Mouse (Mus musculus): ENCODE measurements around the gene Blm. TPM values are rescaled to one million over a fixed set of nuclear protein-coding genes. Genes with fewer than 3 reads are reported as not detected.

Gene Blm
- total RNA-seq, 4 experiments from 2014 or later = 4.0 to 7.5 (median 4.9) TPM

DNA sequence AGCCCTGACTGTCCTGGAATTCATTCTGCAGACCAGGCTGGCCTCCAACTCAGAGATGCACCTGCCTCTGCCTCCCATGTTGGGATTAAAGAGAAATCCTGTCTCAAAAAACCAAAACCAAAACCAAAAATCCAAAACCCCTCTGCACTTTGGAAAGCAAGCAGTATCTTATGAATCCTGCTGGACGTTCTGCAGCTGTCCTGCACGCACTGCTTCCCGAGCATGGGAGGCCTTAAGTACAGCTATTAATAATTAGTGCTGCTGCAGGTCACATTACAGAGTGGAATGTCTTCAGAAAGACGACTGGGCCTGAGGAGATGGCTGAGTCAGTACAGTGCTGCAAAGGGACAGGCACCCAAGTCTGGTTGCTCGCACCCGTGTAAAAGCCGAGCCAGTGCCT is 73.0 kb downstream of the Blm start:
- no peak for DNase-seq (ENCODE audit: low spot score in 2 of 2)

DNA sequence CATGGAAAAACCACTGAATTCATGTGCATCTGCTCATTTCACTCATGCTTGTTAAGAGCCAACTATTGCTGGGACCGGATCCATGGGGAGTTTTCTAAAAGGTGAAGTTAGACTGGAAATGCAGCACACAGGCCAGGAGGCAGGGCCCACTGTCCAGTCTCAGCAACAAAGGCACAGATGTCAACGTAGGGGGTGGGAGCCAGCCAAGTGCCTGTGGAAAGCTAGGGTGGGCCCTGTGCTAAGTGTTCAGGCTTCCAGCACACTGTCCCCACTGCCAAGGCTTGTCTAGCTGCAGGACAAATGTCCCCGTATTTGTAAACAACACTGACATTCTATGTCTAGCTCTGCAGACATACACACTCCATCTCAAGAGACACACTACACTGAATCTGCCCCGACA is 74.0 kb downstream of the Blm start:
- no peak for DNase-seq (ENCODE audit: low spot score in 2 of 2)

DNA sequence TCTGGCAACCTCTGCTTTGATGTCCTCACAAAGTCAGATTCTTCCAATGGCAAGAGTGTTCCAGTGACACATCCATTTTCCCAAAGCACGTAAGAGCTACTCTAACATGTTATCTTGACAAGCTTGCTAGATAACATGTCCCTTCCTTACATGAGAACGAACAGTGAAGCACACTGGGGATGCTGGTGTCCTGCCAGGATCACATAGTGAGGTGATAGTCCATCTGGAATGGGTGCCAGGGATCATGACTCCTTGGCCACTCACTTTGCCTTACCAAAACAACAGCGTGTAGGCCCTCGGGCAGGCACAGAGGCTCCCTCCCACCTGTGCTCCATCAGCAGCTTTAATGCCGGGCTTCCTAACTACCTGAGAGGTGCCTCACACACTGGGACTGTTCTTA is 74.7 kb downstream of the Blm start:
- DNase-seq (ENCODE audit: low spot score in 2 of 2) = no peak

DNA sequence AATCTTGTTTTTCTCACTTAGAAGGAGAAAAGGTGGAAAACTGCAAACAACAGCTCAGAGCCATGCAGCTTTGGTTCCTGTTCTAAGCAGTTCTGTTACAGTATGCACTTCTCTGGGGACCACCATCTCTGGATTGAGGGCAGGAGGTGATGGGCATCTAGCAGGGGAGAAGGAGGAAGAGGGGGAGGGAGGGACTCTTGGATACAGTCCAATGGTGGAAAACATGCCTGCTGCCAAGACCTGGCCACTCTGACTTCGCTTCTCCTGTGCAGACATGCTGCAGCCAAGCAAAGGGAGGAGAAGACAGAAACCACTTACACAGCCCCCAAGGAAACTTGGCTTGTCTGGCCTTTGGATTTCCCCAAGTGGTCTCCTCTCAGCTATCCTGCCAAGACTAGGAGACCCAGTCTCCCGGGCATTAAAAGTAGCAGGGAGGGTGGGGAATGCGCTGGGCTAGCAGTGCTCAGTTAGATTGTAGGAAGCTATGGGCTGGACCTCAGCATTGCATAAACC is 77.0 kb downstream of the Blm start:
- no peak for DNase-seq (ENCODE audit: low spot score in 2 of 2)

DNA sequence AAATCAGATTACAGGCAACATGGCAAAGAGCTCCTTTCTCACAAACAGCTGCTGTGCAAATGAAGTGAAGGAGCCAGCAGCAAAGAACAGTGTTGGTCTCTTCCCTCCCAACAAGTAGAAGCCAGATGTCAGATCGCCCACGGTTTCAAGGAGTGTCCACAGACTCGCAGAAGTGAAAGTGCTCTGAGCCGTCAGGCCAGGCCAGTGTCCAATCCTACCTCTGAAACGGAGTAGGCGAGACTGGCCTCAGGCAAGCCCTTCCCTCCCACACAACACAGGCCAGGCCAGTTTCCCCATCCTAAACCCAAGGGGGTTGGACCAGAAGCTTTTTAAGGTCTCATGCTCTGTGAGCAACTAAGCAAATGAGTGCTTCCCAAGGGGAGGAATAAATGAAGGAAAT is 77.7 kb downstream of the Blm start:
- DNase-seq (ENCODE audit: low spot score in 2 of 2) = no peak

DNA sequence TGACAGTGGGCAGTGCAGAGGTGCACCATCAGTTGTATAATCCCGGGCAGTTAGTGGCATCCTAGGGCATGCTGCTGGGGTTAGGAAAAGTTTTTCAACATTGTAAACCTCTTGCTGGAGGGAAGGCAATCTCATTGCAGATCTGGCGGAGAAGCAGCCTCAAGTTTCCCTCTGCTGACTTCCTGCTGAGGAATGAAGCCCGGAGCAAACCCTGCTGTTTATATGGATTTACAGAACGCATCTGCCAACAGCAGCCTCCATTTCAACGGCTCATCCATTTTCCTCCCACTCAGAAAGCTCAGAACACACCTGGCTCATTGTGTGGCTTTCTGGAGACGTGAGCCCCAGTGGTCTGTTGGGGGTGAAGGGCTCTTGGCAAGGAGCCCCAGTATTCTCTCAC is 78.6 kb downstream of the Blm start:
- DNase-seq (ENCODE audit: low spot score in 2 of 2) = no peak

DNA sequence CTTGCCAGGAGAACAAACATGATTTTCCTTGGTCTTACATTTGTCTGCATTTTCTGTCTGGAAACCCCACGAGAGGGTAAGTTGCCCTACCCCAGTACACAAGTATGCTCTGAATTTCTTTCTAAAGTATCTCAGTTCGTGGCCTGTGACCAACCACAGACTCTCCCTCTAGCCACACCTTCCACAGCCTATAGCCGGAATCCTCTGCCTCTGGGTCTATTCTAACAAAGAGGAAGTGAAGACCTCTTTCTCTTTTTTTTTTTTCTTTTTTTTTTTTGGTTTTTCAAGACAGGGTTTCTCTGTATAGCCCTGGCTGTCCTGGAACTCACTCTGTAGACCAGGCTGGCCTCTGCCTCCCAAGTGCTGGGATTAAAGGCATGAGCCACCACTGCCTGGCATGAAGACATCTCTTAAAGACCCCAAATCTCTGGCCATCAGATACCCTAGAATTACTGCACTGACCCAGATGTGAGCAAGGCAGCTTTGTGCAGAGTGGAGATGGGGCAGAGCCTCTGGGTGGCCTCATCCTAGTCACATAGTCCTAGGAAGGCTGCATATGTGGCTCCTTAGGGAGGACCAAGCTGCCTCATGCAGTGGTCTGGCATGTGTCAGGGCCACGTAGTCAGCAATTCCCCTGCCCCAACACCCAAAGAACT is 79.3 kb downstream of the Blm start:
- no peak for DNase-seq (ENCODE audit: low spot score in 2 of 2)

DNA sequence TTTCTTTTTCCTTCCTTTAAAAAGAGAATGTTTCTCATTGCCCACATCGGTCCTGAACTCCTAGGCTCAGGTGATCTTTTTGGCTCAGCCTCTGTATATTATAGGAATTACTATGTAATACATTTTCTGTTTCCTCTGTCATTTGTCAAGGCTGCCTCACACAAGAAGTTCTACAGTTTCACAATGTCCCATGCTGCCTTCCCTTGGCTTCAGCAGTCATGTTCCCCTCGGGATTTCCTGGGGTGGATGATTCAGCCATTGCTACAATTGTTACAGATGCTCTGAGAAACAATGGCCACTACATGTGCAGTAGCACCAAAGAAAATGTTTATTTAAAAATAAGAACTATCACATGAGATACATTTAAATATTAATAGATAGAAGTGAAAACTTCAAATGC is 80.1 kb downstream of the Blm start:
- no peak for DNase-seq (ENCODE audit: low spot score in 2 of 2)

DNA sequence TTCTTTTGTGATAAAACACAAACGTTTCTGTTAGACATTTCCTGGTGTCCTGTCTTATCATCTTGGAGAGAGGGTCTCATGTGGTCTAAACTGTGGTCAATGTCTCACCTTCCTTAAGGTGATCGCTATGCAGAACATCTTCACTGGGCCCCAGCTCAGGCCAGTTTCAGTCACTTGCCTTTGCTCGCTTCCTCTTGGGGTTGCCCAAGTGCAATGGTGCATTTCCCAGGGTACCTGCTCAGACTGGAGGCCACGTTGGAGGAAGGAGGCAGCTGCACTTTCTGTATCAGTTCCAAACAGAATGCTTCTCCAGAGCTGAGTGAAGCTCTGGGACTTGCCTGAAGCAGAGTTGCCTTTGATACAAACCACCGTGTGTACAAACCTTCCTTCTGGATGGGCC is 80.9 kb downstream of the Blm start:
- DNase-seq (ENCODE audit: low spot score in 2 of 2) = no peak

DNA sequence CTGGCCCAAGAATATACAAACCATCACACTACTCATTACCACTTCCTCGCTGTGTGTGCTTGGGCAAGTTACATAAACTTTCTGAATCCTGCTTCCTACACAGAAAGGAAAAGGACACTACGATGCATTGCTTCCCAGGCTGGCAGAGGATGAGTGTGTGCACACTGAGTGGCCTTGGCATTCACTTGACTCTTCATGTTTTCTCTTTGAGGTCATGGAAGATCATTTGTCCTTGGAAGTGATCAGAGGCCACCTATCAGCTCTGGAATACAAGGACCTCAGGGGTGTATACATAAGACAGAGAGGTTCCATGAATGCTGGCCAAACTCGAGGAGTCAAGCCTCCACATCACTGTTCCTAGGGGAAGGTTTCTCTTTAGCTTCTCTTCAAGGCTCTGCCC is 81.8 kb downstream of the Blm start:
- DNase-seq (ENCODE audit: low spot score in 2 of 2) = no peak

DNA sequence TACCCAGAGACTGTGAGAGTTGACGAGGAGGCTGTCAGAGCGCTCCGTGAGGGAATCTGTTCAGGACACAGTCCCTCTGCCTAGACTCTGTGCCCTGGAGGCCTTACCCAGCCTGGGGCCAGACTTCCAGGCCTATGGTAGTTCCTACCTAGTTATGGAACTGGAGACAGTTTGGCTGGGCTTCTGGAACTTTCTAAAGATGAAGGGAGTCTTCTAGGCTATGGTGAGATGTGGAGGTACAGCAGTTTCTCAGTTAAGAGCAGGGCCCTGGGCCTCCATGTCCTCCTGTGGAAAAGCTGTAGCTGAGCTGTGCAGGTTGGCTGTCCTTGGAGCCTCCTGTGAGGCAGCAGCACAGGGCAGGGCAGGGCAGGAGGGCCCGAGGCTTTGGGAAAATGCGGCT is 82.7 kb downstream of the Blm start:
- DNase-seq (ENCODE audit: low spot score in 2 of 2) = no peak

DNA sequence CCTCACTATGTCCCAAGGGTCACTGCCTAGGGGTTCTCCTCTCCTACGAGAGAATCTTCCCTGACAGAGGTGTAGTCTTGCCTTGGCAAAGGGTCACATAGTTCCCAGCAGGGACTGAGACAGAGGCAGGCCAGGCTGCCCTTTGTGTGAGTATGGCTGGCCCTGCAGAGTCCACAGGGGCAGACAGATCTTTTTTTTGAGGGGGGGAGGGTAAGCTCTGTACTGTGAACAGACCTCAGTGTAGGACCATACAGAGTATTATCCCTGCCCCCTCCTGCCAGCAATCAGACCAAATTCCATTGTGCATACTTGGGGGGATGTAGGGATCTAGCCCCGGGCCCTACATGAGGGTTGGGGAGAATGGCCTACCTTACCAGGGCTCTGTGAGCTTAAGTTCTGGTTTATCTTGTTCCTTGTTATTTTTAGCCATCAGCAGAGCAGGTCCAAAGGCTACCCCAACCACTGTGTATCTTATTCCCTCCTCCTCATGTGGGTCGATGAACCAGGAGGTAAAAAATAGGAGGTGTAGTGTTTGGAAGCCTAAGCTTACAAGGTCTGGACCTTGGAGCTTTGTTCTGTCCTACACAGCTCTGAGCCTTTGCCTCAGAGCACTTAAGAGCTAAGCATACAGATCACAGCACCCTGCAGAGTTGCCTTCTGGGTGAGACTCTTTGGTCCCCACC is 83.2 kb downstream of the Blm start:
- no peak for DNase-seq (ENCODE audit: low spot score in 2 of 2)

DNA sequence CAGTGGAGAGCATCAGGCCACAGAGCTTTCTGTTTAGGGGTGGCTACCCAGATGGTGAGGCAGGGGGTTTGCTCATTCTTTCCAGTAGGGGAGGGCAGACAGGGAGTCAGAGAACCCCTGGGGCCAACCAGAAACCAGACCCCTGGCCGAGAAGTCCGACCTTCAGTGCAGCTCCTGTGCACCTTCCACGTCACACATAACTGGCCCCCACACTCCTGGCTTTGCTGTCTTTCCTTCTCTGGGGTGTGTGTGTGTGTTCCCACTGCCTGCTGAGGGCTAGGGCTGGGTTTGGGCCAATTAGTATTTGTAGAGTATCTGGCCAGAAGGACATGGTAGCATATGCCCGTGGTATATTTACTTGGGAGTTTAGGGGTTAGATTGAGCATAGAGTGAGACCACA is 84.6 kb downstream of the Blm start:
- no peak for DNase-seq (ENCODE audit: low spot score in 2 of 2)

DNA sequence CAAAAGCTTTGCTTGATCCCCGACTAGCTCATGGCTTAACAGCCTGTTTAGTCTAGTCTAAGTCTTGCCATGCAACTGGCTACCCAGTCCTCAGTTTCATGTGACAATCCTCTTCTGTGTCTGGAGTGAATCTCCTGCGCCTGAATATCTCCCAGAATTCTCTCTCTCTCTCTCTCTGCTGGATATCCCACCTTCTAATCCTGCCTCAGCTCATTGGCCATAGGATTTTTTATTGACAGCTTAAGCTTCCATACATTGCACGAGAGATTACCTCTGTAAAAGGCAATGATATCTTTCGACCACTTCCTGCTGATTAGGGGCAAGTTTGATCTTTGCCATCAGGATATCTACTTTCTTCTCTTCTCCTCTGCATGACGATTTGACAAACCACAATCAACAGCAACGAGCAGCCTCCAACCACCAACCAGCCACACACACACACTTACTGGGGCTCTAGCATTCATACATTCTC is 85.3 kb downstream of the Blm start:
- DNase-seq (ENCODE audit: low spot score in 2 of 2) = no peak

DNA sequence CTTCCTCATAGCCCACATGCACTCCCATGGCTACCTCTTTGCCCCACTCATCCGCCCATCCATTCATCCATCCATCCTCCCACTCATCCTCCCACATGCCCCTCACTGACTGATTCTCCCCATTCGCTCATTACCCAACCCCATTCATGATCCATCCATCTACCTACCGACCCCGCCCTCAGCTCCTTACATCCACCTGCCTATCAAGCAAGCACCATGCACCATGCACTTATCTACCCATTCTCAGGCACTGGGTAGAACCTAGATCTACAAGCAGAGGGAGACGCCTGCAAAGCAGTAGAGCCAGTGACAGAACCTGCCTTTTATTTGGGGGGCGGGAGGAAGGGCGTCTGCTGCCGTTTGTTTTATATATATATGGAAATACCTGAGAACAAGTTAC is 87.6 kb downstream of the Blm start:
- DNase-seq (ENCODE audit: low spot score in 2 of 2) = no peak

DNA sequence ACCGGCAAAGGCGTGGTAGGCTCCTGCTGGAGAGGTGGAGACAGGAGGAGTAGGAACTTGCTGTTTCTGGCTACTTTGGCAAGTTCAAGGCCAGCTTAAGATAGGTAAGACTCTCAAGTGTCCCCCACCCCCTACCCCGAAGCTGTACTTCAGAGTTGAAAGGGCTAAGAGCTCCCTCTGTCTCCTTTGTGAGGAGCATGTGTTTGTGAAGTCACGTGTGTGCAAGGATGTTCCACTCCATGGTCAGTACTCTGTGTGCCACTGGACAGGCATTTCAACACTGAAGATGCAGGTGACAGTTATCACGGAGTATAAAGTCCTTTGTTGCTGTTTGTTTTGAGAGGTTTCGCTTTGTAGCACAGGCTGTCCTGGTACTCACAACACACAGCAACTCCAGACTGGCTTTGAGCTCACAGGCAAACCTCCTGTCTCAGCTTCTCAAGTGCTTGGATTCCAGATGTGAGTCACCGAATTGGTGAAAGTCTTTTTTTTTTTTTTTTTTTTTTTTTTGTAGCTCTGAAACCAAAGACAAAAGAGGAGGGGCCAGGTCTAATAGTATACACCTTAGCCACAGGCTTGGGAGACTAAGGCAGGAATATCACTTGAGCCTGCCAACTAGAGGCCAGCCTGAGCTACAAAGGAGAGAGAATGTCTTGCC is 88.6 kb downstream of the Blm start:
- no peak for DNase-seq (ENCODE audit: low spot score in 2 of 2)

DNA sequence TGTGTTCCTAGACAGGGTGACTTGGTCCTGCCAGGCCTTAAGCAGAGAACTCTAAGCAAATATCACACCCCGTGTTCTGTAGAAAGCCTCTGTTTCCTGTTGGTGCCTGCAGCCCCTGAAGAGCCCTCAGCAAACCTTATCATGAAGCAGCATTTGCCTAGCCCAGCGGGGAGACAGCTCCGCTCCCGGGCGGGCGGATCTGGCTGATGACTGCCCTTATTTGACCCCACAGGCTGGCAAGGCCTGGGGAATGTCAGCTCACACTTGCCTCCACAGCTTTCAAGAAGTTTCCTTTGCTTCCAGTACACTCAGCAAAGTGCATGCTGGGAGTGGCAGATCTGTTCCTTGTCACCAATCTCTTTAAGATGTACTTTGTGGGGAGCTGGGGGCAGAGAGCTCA is 89.4 kb downstream of the Blm start:
- DNase-seq (ENCODE audit: low spot score in 2 of 2) = no peak

DNA sequence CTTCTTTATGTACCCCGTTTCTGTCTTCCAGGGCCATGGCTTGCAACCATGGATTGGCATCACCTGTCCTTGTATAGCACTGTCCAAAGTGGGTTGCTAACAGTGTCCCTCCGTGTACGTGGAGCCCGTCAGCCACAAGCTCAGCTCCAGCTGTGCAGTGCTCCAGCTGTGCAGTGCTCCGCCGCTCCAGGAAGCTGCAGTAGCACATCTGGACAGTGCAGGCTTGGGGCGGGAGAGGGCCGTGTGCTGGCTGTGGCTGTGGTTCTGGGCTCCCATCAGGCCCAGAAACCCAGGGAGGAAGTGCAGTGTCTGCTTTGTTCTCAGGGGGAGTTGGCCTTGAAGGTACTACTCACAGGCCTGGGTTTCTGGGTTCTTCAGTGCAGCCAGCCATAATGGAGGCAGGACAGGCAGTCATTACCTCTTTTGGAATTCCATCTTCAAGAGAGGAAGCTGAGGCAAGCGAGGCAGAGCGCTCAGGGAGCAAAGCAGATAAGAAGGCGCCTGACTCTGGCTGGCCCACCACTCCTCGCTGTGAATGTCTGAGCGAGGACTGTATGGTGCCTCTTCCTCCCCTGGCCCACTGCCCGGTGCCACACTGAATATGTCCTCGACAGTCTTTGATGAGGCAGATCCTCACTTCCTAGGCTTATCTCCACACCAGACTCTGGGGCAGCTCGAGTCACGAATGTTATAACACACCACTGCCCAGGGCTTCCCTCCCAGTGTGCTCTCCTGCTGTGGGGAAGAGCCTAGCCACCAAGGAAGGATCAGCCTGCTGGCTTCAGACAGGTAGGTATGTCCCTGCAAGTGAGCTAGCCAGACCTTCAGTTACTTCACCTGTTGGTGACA is 90.3 kb downstream of the Blm start:
- no peak for DNase-seq (ENCODE audit: low spot score in 2 of 2)

DNA sequence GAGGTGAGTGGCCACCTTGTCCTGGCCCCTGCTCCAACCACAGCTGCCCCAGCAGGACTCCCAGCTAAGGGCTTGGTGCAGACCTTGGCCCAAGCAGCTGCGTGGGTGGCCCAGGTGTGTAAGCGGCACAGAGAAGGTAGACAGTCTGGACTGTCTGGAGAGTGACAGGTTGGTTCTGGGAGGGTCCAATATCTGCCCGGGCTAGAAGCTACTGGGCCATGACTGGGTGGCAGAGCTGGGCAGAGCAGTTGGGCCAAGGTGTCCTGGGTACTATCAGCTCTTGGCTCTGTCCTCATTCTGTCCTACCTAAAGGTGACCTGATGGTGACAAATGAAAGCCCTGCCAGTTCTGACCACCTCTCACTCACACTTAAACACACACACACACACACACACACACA is 91.8 kb downstream of the Blm start:
- DNase-seq (ENCODE audit: low spot score in 2 of 2) = no peak

DNA sequence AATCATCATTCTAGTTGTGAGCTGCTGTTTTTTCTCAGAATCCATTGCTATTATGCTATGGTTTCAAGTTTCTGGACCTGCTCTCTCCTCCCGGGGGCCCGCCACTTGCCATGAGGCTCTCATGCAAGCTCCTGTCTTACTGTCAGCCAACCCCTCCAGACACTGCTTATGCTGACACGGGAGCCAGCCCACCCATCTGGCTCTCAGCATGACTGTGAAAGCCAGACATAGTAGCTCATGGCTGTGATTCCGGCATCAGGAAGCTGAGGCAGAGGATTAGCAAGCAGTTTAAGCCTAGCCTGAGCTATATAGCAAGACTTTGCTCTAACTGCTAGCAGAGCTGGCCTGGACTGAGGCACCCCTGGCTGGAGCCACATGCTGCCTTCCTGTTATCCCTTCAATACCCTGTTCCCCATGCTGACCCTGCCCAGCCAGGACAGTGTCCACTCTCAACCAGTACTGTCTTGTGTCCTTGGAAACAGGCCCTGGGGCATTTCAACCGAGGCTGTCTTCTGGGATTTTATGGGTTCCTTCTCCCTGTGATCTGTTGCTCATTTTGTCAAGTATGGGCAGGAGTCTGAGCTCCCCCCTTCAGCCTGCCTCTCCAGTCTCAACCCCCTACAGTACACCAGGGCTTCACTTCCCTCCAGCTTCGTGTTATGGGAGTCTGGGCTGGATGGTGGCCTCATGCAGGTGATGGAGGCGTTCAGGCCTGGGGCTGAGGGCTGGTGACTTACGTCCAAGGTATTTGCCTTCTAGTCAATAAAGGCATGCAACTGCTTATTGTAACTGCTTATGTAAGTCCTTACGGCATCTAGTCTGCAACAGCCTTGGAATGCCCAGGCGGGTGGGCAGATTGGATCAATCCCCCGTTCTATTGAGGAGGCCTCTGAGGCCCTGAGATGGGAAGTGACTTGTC is 92.7 kb downstream of the Blm start:
- DNase-seq (ENCODE audit: low spot score in 2 of 2) = no peak

DNA sequence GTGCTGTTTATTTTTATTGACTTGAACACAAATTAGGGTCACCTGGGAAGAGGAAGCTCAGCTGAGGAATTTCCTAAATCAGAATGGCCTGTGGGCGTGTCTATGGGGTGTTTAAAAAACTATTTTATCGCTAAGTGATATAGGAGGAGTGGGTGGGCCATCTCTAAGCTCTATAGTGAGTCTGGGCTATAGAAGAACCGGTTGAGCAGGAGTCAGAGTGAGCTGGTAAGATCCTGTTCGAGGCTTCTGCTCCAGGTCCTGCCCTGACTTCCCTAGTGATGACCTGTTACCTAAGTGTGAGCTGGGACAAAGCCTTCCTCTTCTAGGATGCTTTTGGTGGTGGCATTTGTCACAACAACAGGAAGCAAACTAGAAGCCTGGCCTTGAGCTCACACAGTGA is 94.2 kb downstream of the Blm start:
- no peak for DNase-seq (ENCODE audit: low spot score in 2 of 2)
